Mouse (Mus musculus) layer of hippocampus, postnatal 36 days (tissue): ENCODE data around the gene Pira2. TPM values are rescaled to one million over a fixed set of nuclear protein-coding genes. Genes with fewer than 3 reads are reported as not detected.
"Not testable (repeated sequence)": the region's sequence is repeated elsewhere in the genome, so short reads cannot be mapped to it uniquely, and the experiment has no call there.

Experiments used
- DNase-seq, 2 experiments: peaks; one replicate each; pipeline ENCODE4 v3.0.0; 2022
- total RNA-seq, 2 experiments: library from RNA; stranded (reverse); gene quantifications; 2 replicates each; pipeline ENCODE4 v1.2.3; 2021

The Pira2 gene
- total RNA-seq: not detected

- DNase-seq: not testable (repeated sequence)
Measured at GRCm38 (mm10) chr7:3844951-3845350, at the start of gene Pira2. TSS of gene Pira2 (minus strand) at chr7:3845051.

GRCm38 (mm10) chr7:3875032-3875431, 30.2 kb upstream of the Pira2 start:
- not testable (repeated sequence) for DNase-seq

- DNase-seq: not testable (repeated sequence)
Measured at GRCm38 (mm10) chr7:3837854-3838253, 7.0 kb downstream of the Pira2 start.

GRCm38 (mm10) chr7:3830633-3831032, 14.2 kb downstream of the Pira2 start:
- not testable (repeated sequence) for DNase-seq

- DNase-seq: not testable (repeated sequence)
Measured at GRCm38 (mm10) chr7:3825599-3825998, 19.3 kb downstream of the Pira2 start, which contains the start of gene Gm15448. TSS of gene Gm15448 (minus strand) at chr7:3825687.

- not testable (repeated sequence) for DNase-seq
Measured at GRCm38 (mm10) chr7:3811912-3812311, 32.9 kb downstream of the Pira2 start.

GRCm38 (mm10) chr7:3802935-3803334, 41.9 kb downstream of the Pira2 start:
- not testable (repeated sequence) for DNase-seq

- not testable (repeated sequence) for DNase-seq
Measured at GRCm38 (mm10) chr7:3799940-3800339, 44.9 kb downstream of the Pira2 start.

GRCm38 (mm10) chr7:3796286-3796685, 48.6 kb downstream of the Pira2 start:
- not testable (repeated sequence) for DNase-seq

Other genes with a start within 250 kb of the Pira2 start
- 1 to 10 TPM in 1 of 2 experiments, under 1 TPM in 1; 0.80 to 1.4 TPM for gene Oscar, start 228.9 kb downstream of the Pira2 start, total RNA-seq
- 100 to 1,000 TPM; 577 to 589 TPM for gene Ndufa3, start 227.7 kb downstream of the Pira2 start, total RNA-seq
- 10 to 100 TPM; 32.0 to 49.6 TPM for gene Tfpt, start 215.1 kb downstream of the Pira2 start, total RNA-seq
- gene Prpf31, start 215.1 kb downstream of the Pira2 start, total RNA-seq: 10 to 100 TPM; 52.9 to 56.3 TPM
- gene Cnot3, start 199.8 kb downstream of the Pira2 start, total RNA-seq: 10 to 100 TPM; 62.1 to 74.5 TPM
- gene Leng1, start 179.2 kb downstream of the Pira2 start, total RNA-seq: 1 to 10 TPM; 5.2 to 6.2 TPM
- gene Tmc4, start 167.5 kb downstream of the Pira2 start, total RNA-seq: 10 to 100 TPM in 1 of 2 experiments, 1 to 10 TPM in 1; 7.5 to 11.6 TPM
- gene Tsen34, start 152.2 kb downstream of the Pira2 start, total RNA-seq: 10 to 100 TPM; 79.0 to 83.4 TPM
- 100 to 1,000 TPM; 154 to 158 TPM for gene Mboat7, start 151.5 kb downstream of the Pira2 start, total RNA-seq
- 100 to 1,000 TPM; 396 to 403 TPM for gene Rps9, start 141.1 kb downstream of the Pira2 start, total RNA-seq
- under 1 TPM; 0.12 to 0.15 TPM for gene Pirb, start 124.7 kb downstream of the Pira2 start, total RNA-seq
- gene Gm15448, start 19.4 kb downstream of the Pira2 start, total RNA-seq: not detected
- gene Gm14548, start 53.1 kb upstream of the Pira2 start, total RNA-seq: not detected
- not detected for gene Lilra6, start 70.5 kb upstream of the Pira2 start, total RNA-seq
- 1 to 10 TPM; 3.8 to 7.5 TPM for gene Lair1, start 218.2 kb upstream of the Pira2 start, total RNA-seq